Mouse (Mus musculus): ENCODE results near the gene Lyl1.

GRCm38 (mm10) chr8:84736521-84736920 is 35.3 kb downstream of the Lyl1 start:
- no peak for TF ChIP-seq CTCF (IDR thresholded peaks at IDR 0.05; ENCODE audit: extremely low read depth, insufficient read length, insufficient replicate concordance, low read depth, low read length)
- no peak for TF ChIP-seq POLR2A (IDR thresholded peaks at IDR 0.05; ENCODE audit: low read depth, low read length)
